Mouse (Mus musculus) bone marrow, adult 2 months (tissue): ENCODE data around the gene C5ar1. TPM values are rescaled to one million over a fixed set of nuclear protein-coding genes. Genes with fewer than 3 reads are reported as not detected.
"Not testable (repeated sequence)": the region's sequence is repeated elsewhere in the genome, so short reads cannot be mapped to it uniquely, and the experiment has no call there.

ENCODE experiments used
- H3K27ac ChIP-seq: fragments of 200-500 bp; 2 replicates; pipeline ENCODE4 v1.5.1; 2012; ENCODE audit warnings: low read depth, mild to moderate bottlenecking, control low read depth, inconsistent platforms, low read length; ENCODE audit not compliant: control insufficient read depth, poor library complexity, insufficient read depth
- H3K4me1 ChIP-seq: fragments of 200-500 bp; 2 replicates; pipeline ENCODE4 v1.6.1; 2011; ENCODE audit warnings: low read length; ENCODE audit not compliant: control insufficient read depth, insufficient read depth
- H3K4me3 ChIP-seq: fragments of 200-500 bp; replicated peaks from 2 replicates; pipeline ENCODE3; 2011; ENCODE audit warnings: mild to moderate bottlenecking, low read depth, low read length, control low read depth; ENCODE audit not compliant: control insufficient read depth
- CTCF ChIP-seq: fragments of 200-500 bp; IDR thresholded peaks from 2 replicates; pipeline ENCODE4 v1.5.1; 2011; ENCODE audit warnings: low read length, control low read depth; ENCODE audit not compliant: control insufficient read depth, insufficient read depth
- POLR2A ChIP-seq: fragments of 200-500 bp; IDR thresholded peaks from 2 replicates; pipeline ENCODE4 v1.6.1; 2011; ENCODE audit warnings: low read depth, mild to moderate bottlenecking, control low read depth, low read length, borderline replicate concordance; ENCODE audit not compliant: control insufficient read depth
- WGBS: fragments of 180-500 bp; shearing (Covaris S2); methylation state at CpG from one replicate; pipeline ENCODE4 v1.1.7; 2018; 5-methylcytosine and 5-hydroxymethylcytosine counted together
- polyA plus RNA-seq: library from polyadenylated mRNA; stranded (reverse); fragments of >200 nt; gene quantifications from 2 replicates; pipeline ENCODE4 v1.2.4, GENCODE M21; 2011; ENCODE audit warnings: low replicate concordance; ENCODE audit not compliant: missing spikeins, insufficient read depth, insufficient read length

Gene C5ar1
- polyA plus RNA-seq, 1 experiment, result 17.2 TPM

- WGBS, result 59% methylated on average over 1 of the region's 1 CpGs
- no peak overlapping the region for H3K4me3 ChIP-seq
- no peak for TF ChIP-seq POLR2A
- TF ChIP-seq CTCF, result no peak
- no peak overlapping the region for H3K27ac ChIP-seq
- peaks cover 2% of the 10 kb centered on the region; the same call in 1 of the 2 replicates for H3K4me1 ChIP-seq
These were observed 11.8 kb upstream of the C5ar1 start for GRCm38 (mm10) chr7:16271139-16271538.

DNA sequence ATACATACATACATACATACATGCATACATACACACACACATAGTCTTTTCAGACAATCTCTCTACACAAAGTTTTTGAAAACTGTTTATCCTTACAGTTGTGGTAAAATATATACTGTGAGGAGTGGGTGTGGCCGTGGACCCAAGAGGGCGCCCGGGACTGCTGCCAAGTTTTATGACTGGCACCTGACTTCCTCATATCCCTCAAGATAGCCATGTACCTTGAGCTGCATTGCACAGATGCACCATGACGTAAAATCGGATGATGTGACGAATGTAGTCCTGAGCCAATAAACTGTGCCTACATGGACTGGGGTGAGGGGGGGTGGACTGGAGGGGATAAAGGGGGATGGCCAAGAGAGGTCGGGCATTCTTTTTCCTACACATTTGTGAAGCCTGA is 7.3 kb upstream of the C5ar1 start:
- 10% methylated on average over 7 of the region's 7 CpGs for WGBS
- H3K4me1 ChIP-seq, H3K27ac ChIP-seq, H3K4me3 ChIP-seq: not testable (repeated sequence)

DNA sequence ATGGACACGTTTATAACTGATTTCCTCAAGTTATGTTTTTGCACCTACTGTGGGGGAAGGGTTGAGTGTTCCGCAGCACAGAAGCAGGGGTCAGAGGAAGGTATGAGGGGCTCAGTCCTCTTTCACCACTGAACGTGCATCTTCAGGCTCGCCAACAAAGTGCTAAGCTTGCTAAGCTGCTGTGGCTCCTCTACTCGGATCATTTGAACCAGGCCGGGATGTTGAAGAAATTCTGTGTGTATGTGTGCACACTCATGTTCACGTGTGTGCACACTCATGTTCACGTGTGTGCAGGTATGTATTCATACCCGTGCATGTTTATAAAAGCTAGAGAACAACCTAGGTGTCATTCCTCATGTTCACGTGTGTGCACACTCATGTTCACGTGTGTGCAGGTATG is 6.5 kb upstream of the C5ar1 start:
- Histone ChIP-seq H3K4me3 (no peak overlapping the region), H3K4me1 (peaks cover 2% of the 10 kb centered on the region; the same call in 1 of the 2 replicates), H3K27ac (no peak overlapping the region)
- TF ChIP-seq CTCF (no peak), POLR2A (no peak)
- 83% methylated on average over 11 of the region's 11 CpGs for WGBS

GRCm38 (mm10) chr7:16263843-16264242 is 4.5 kb upstream of the C5ar1 start:
- WGBS, result 1% methylated on average over 5 of the region's 5 CpGs
- Histone ChIP-seq H3K27ac (no peak overlapping the region), H3K4me3 (no peak overlapping the region), H3K4me1 (peaks cover 2% of the 10 kb centered on the region; the same call in 1 of the 2 replicates)
- TF ChIP-seq POLR2A, result no peak

- Histone ChIP-seq H3K4me1 (peaks cover 2% of the 10 kb centered on the region; the same call in 1 of the 2 replicates), H3K27ac (no peak overlapping the region), H3K4me3 (no peak overlapping the region)
- peak; percentile 51 for TF ChIP-seq CTCF
- TF ChIP-seq POLR2A, result no peak
- WGBS, result 12% methylated on average over 8 of the region's 8 CpGs
These were observed 3.9 kb upstream of the C5ar1 start for GRCm38 (mm10) chr7:16263015-16263787.

DNA sequence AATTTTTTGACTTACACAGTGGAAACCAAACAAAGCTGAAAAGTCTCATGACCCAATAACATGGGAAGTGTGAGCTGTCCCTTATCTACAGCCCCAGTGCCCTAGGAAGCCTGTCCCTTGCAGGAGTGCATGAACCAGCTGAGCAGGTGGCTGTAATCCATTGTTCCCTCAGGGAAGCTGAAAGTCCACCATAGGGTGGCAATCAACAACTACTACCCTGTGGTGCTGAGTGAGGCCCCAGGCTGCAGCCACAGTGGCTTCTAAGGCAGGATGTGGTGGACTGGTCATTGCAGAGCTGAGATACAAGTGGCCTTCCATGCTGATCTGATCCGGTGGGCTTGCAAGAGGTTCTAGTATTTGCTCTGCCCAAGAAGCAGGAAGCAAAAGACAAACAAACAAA is 1.8 kb upstream of the C5ar1 start:
- TF ChIP-seq CTCF (no peak), POLR2A (no peak)
- H3K4me1 ChIP-seq, result peaks cover 2% of the 10 kb centered on the region; the same call in 1 of the 2 replicates
- H3K4me3 ChIP-seq, result no peak overlapping the region
- H3K27ac ChIP-seq, result peak overlapping the region; percentile 22; the same call in 1 of the 2 replicates
- 16% methylated on average over 1 of the region's 1 CpGs for WGBS

DNA sequence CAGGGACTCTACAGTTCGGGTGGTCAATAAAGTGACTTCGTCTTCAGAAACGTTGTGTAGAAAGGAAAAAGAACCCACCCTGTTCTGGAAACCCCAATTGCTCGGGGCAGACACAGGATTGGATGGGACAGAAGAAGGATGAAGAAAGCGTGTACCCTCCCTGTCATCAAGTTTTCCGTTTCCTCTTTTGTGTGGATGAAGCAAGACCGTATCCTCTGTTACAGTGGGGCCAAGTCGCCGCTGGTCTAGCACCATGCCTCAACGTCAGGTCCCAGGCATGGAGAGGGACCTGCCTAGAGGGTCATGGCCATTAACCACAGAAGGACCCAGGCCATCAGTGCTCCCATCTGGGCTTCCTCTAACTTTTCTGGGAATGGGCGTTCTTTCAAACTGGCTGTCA is 1.5 kb downstream of the C5ar1 start:
- peaks cover 2% of the 10 kb centered on the region; the same call in 1 of the 2 replicates for H3K4me1 ChIP-seq
- WGBS, result 43% methylated on average over 11 of the region's 11 CpGs
- TF ChIP-seq POLR2A, result 0 out of 2 replicates have a peak, but pooled peaks have one; percentile 46
- no peak for TF ChIP-seq CTCF
- peak overlapping the region; percentile 75 for H3K4me3 ChIP-seq
- peak overlapping the region; percentile 82 for H3K27ac ChIP-seq

- H3K4me1 ChIP-seq, H3K4me3 ChIP-seq, H3K27ac ChIP-seq: not testable (repeated sequence)
- 71% methylated on average over 4 of the region's 4 CpGs for WGBS
These were observed 3.4 kb downstream of the C5ar1 start for GRCm38 (mm10) chr7:16255963-16256362.

- Histone ChIP-seq H3K4me3 (peak overlapping the region; percentile 29), H3K4me1 (no peaks in the 10 kb centered on the region; the same call in 1 of the 2 replicates), H3K27ac (no peak overlapping the region; the same call in 1 of the 2 replicates)
- 3% methylated on average over 4 of the region's 4 CpGs for WGBS
- TF ChIP-seq CTCF, result no peak
- TF ChIP-seq POLR2A, result no peak
These were observed 5.1 kb downstream of the C5ar1 start for GRCm38 (mm10) chr7:16254195-16254594.

GRCm38 (mm10) chr7:16250687-16251086 is 8.7 kb downstream of the C5ar1 start:
- peaks cover 5% of the 10 kb centered on the region; the same call in 1 of the 2 replicates for H3K4me1 ChIP-seq
- TF ChIP-seq POLR2A (no peak), CTCF (no peak)
- H3K4me3 ChIP-seq, result no peak overlapping the region
- WGBS, result 1% methylated on average over 5 of the region's 5 CpGs
- H3K27ac ChIP-seq, result peak overlapping the region; percentile 72; the same call in 1 of the 2 replicates
